Mouse (Mus musculus): Measurements from ENCODE around the gene Aagab. TPM values are rescaled to one million over a fixed set of nuclear protein-coding genes. Genes with fewer than 3 reads are reported as not detected.

Aagab gene
- total and polyA plus RNA-seq, 2 experiments from 2014 or later, result 12.9 to 23.5 TPM

GRCm38 (mm10) chr9:63623895-63624569, 21.6 kb downstream of the Aagab start:
- no peak overlapping the region for H3K27ac ChIP-seq (ENCODE audit: low read depth)
- no peak for ATAC-seq (ENCODE audit: insufficient read depth, low read depth)
- no peak for DNase-seq (ENCODE audit: low spot score)
- WGBS, result 88% methylated on average over 15 of the region's 15 CpGs
- peaks cover 70% of the 10 kb centered on the region for H3K36me3 ChIP-seq (replicated peaks; ENCODE audit: control insufficient read depth, insufficient read depth, low read length)
- no peak for TF ChIP-seq CTCF (IDR thresholded peaks at IDR 0.05; ENCODE audit: low read depth)
- TF ChIP-seq EP300 (IDR thresholded peaks at IDR 0.05; ENCODE audit: low read depth), result no peak
- no peaks in the 10 kb centered on the region for H3K27me3 ChIP-seq (ENCODE audit: control insufficient read depth, insufficient read depth, low read length)
- no peak overlapping the region for H3K4me3 ChIP-seq (ENCODE audit: low read depth, low read length)
- H3K9ac ChIP-seq (replicated peaks; ENCODE audit: low read depth, low read length), result no peak overlapping the region
- no peak overlapping the region for H3K4me2 ChIP-seq (ENCODE audit: low read depth, low read length)
- H3K4me1 ChIP-seq (ENCODE audit: control insufficient read depth, insufficient read depth), result no peaks in the 10 kb centered on the region
- H3K9me3 ChIP-seq (replicated peaks; ENCODE audit: control insufficient read depth, low read length), result no peaks in the 10 kb centered on the region

GRCm38 (mm10) chr9:63625090-63625756, 22.8 kb downstream of the Aagab start:
- no peaks in the 10 kb centered on the region for H3K4me1 ChIP-seq (ENCODE audit: control insufficient read depth, insufficient read depth)
- 88% methylated on average over 9 of the region's 9 CpGs for WGBS

GRCm38 (mm10) chr9:63632045-63632444, 29.6 kb downstream of the Aagab start:
- no peak for DNase-seq (ENCODE audit: low spot score)
- Histone ChIP-seq H3K4me1 (ENCODE audit: control insufficient read depth, insufficient read depth) (no peaks in the 10 kb centered on the region), H3K27ac (ENCODE audit: low read depth) (no peak overlapping the region), H3K4me3 (ENCODE audit: low read depth, low read length) (no peak overlapping the region), H3K27me3 (ENCODE audit: control insufficient read depth, insufficient read depth, low read length) (no peaks in the 10 kb centered on the region), H3K9ac (replicated peaks; ENCODE audit: low read depth, low read length) (no peak overlapping the region), H3K36me3 (replicated peaks; ENCODE audit: control insufficient read depth, insufficient read depth, low read length) (peaks cover 50% of the 10 kb centered on the region), H3K4me2 (ENCODE audit: low read depth, low read length) (no peak overlapping the region), H3K9me3 (replicated peaks; ENCODE audit: control insufficient read depth, low read length) (no peaks in the 10 kb centered on the region)
- no peak for TF ChIP-seq EP300 (IDR thresholded peaks at IDR 0.05; ENCODE audit: low read depth)
- no peak for TF ChIP-seq CTCF (IDR thresholded peaks at IDR 0.05; ENCODE audit: low read depth)
- 90% methylated on average over 4 of the region's 4 CpGs for WGBS
- ATAC-seq (ENCODE audit: insufficient read depth, low read depth), result no peak

More at GRCm38 (mm10) chr9:63625090-63625756, 22.8 kb downstream of the Aagab start:
- ATAC-seq (ENCODE audit: insufficient read depth, low read depth) (no peak), DNase-seq (ENCODE audit: low spot score) (no peak)
- TF ChIP-seq CTCF (IDR thresholded peaks at IDR 0.05; ENCODE audit: low read depth), result no peak
- TF ChIP-seq EP300 (IDR thresholded peaks at IDR 0.05; ENCODE audit: low read depth), result no peak
- no peak overlapping the region for H3K4me2 ChIP-seq (ENCODE audit: low read depth, low read length)
- no peak overlapping the region for H3K27ac ChIP-seq (ENCODE audit: low read depth)
- no peak overlapping the region for H3K9ac ChIP-seq (replicated peaks; ENCODE audit: low read depth, low read length)
- H3K36me3 ChIP-seq (replicated peaks; ENCODE audit: control insufficient read depth, insufficient read depth, low read length), result peaks cover 67% of the 10 kb centered on the region
- H3K27me3 ChIP-seq (ENCODE audit: control insufficient read depth, insufficient read depth, low read length), result no peaks in the 10 kb centered on the region
- H3K9me3 ChIP-seq (replicated peaks; ENCODE audit: control insufficient read depth, low read length), result no peaks in the 10 kb centered on the region
- no peak overlapping the region for H3K4me3 ChIP-seq (ENCODE audit: low read depth, low read length)

GRCm38 (mm10) chr9:63632924-63633323, 30.5 kb downstream of the Aagab start:
- H3K36me3 ChIP-seq (replicated peaks; ENCODE audit: control insufficient read depth, insufficient read depth, low read length), result peaks cover 51% of the 10 kb centered on the region
- TF ChIP-seq EP300 (IDR thresholded peaks at IDR 0.05; ENCODE audit: low read depth), result no peak
- no peak for TF ChIP-seq CTCF (IDR thresholded peaks at IDR 0.05; ENCODE audit: low read depth)
- no peak overlapping the region for H3K27ac ChIP-seq (ENCODE audit: low read depth)
- 86% methylated on average over 11 of the region's 11 CpGs for WGBS
- H3K27me3 ChIP-seq (ENCODE audit: control insufficient read depth, insufficient read depth, low read length), result no peaks in the 10 kb centered on the region
- no peak overlapping the region for H3K4me2 ChIP-seq (ENCODE audit: low read depth, low read length)
- ATAC-seq (ENCODE audit: insufficient read depth, low read depth) (no peak), DNase-seq (ENCODE audit: low spot score) (no peak)
- no peaks in the 10 kb centered on the region for H3K9me3 ChIP-seq (replicated peaks; ENCODE audit: control insufficient read depth, low read length)
- no peak overlapping the region for H3K9ac ChIP-seq (replicated peaks; ENCODE audit: low read depth, low read length)
- H3K4me3 ChIP-seq (ENCODE audit: low read depth, low read length), result no peak overlapping the region
- no peaks in the 10 kb centered on the region for H3K4me1 ChIP-seq (ENCODE audit: control insufficient read depth, insufficient read depth)

GRCm38 (mm10) chr9:63633334-63633733, 30.9 kb downstream of the Aagab start:
- Histone ChIP-seq H3K27me3 (ENCODE audit: control insufficient read depth, insufficient read depth, low read length) (no peaks in the 10 kb centered on the region), H3K4me1 (ENCODE audit: control insufficient read depth, insufficient read depth) (no peaks in the 10 kb centered on the region), H3K4me3 (ENCODE audit: low read depth, low read length) (no peak overlapping the region), H3K4me2 (ENCODE audit: low read depth, low read length) (no peak overlapping the region), H3K9me3 (replicated peaks; ENCODE audit: control insufficient read depth, low read length) (no peaks in the 10 kb centered on the region), H3K27ac (ENCODE audit: low read depth) (no peak overlapping the region), H3K36me3 (replicated peaks; ENCODE audit: control insufficient read depth, insufficient read depth, low read length) (peaks cover 48% of the 10 kb centered on the region), H3K9ac (replicated peaks; ENCODE audit: low read depth, low read length) (no peak overlapping the region)
- DNase-seq (ENCODE audit: low spot score) (no peak), ATAC-seq (ENCODE audit: insufficient read depth, low read depth) (no peak)
- 82% methylated on average over 7 of the region's 7 CpGs for WGBS
- TF ChIP-seq CTCF (IDR thresholded peaks at IDR 0.05; ENCODE audit: low read depth) (no peak), EP300 (IDR thresholded peaks at IDR 0.05; ENCODE audit: low read depth) (no peak)
